Mouse (Mus musculus) brain, embryonic 14.5 days (tissue): Measurements from ENCODE around the gene Gm11595.

ENCODE experiments used
- CTCF ChIP-seq: fragments of 200-500 bp; IDR thresholded peaks from 2 replicates; pipeline ENCODE4 v1.5.1; 2012; ENCODE audit warnings: inconsistent platforms, mild to moderate bottlenecking, moderate library complexity, borderline replicate concordance; ENCODE audit not compliant: insufficient read depth, insufficient read length; ENCODE audit errors: extremely low read depth
- POLR2A ChIP-seq: fragments of 200-500 bp; IDR thresholded peaks from 2 replicates; pipeline ENCODE4 v1.6.1; 2012; ENCODE audit warnings: mild to moderate bottlenecking, inconsistent platforms, borderline replicate concordance; ENCODE audit not compliant: poor library complexity, insufficient read depth, insufficient read length, severe bottlenecking; ENCODE audit errors: extremely low read depth

- TF ChIP-seq POLR2A (no peak), CTCF (no peak)
Observed at GRCm38 (mm10) chr11:99793367-99793766, 20.7 kb upstream of the Gm11595 start, which contains the start of gene Gm11596.
